Mouse (Mus musculus) heart, adult 2 months (tissue): ENCODE data around the gene Strip2.

Experiments
- CTCF ChIP-seq: fragments of 200-600 bp; IDR thresholded peaks from 2 replicates; pipeline ENCODE4 v1.8.1; 2022; ENCODE audit warnings: antibody characterized with exemption, mild to moderate bottlenecking, moderate library complexity
- EP300 ChIP-seq: fragments of 200-500 bp; IDR thresholded peaks from 2 replicates; pipeline ENCODE4 v1.6.1; 2011; ENCODE audit warnings: low read depth, low read length, control low read depth; ENCODE audit not compliant: insufficient read depth

DNA sequence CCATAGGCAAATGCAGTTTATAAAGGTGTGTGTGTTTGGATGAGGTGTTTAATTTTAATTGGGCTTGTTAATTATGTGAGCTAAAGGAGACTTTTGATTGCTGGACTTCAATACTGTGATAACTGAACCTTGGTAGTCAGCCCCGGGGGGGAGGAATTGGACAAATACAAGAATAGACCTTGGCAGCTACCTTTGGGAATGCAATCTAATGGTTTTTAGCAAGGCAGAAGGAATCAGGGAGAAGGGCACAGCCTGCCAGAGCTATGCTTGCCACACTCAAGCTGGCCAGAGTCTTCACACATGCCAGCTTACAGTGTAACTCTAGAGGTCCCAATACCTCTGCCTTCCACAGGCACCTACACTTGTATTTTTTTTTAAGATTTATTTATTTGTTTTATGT, 18.9 kb downstream of the Strip2 start:
- TF ChIP-seq EP300 (no peak), CTCF (no peak)
